ENCODE assay signal across 8 mouse cellular contexts in the genomic region with DNA sequence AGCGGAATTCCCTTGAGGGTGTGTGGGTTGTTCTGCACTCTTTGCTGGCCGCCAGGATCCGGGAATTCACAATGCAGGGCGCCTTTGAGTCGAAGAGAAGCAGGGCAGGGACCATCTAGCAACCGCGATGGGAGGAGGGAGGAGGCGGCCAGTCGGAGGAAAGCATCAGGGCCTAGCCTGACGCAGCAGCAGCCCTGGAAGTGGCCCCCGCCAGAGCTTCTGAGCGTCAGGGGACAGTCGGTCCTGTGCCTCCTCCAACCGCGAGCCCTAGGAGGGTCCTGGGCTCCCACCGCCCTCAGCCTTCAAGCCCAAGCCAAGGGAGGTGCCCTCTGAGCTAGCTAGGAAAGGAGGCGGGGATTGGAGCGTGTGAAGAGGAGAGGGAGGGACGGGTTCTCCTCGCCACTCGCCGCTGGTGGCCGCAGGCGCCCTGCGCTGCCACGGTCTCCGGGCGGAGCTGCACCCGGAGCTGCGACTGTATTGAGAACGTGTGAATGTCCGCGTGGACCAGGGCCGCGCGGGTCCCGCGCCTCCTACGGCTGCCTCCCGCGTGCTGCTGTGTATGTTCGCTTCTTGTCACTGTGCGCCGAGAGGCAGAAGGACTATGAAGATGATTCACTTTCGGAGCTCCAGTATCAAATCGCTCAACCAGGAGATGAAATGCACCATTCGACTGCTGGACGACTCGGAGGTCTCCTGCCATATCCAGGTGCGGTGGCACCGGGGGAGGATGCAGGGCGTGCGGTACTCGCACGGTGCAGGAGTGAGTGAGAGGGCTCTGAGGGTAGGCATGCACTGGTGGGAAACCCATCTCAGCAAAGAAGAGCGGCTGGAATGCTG. TPM values are rescaled to one million over a fixed set of nuclear protein-coding genes. Genes with fewer than 3 reads are reported as not detected.
DNase-seq lines count a peak whose midpoint lies in the region; ATAC-seq and TF ChIP-seq lines count a peak whose summit lies in the region.

A gene (plus strand): TSS at position 232 of the 837 bp plus-strand sequence.

- WGBS in lung, embryonic 15.5 days = under 1% methylated on average over 56 of the region's 56 CpGs
- WGBS in intestine, embryonic 14.5 days = under 1% methylated on average over 56 of the region's 56 CpGs
- WGBS in neural tube, embryonic 12.5 days = under 1% methylated on average over 56 of the region's 56 CpGs

- no peaks in the 10 kb centered on the region; the same call in 1 of the 2 replicates for H3K27me3 ChIP-seq in lung, embryonic 15.5 days
- peaks cover 16% of the 10 kb centered on the region; the same call in 1 of the 2 replicates for H3K27me3 ChIP-seq in intestine, embryonic 14.5 days (replicated peaks; ENCODE audit: control insufficient read depth, insufficient read depth, low read length)
- H3K27me3 ChIP-seq in neural tube, embryonic 12.5 days (replicated peaks) = no peaks in the 10 kb centered on the region

- no peak for TF ChIP-seq CTCF in cortical plate, adult 2 months (IDR thresholded peaks at IDR 0.05; ENCODE audit: extremely low read depth, insufficient read depth, low read length)

- peak; percentile 91 for ATAC-seq in lung, embryonic 15.5 days (ENCODE audit: borderline replicate concordance, extremely low read depth, low FRiP score, low TSS enrichment)
- ATAC-seq in intestine, embryonic 14.5 days (replicated peaks; ENCODE audit: low FRiP score, low TSS enrichment, low read depth) = peak; percentile 85
- peak; percentile 92 for ATAC-seq in neural tube, embryonic 12.5 days (ENCODE audit: low FRiP score, low read depth)

- H3K9me3 ChIP-seq in lung, embryonic 15.5 days = no peaks in the 10 kb centered on the region
- H3K9me3 ChIP-seq in intestine, embryonic 14.5 days (ENCODE audit: control insufficient read depth, low read length) = no peaks in the 10 kb centered on the region
- no peaks in the 10 kb centered on the region for H3K9me3 ChIP-seq in neural tube, embryonic 12.5 days

- H3K27ac ChIP-seq in lung, embryonic 15.5 days = no peak within 1 kb of the TSS
- peak within 1 kb of the TSS; percentile 85 for H3K27ac ChIP-seq in cortical plate, adult 2 months (ENCODE audit: insufficient read depth, low read length)
- H3K27ac ChIP-seq in intestine, embryonic 14.5 days (ENCODE audit: low read depth) = no peak within 1 kb of the TSS
- H3K27ac ChIP-seq in neural tube, embryonic 12.5 days = no peak within 1 kb of the TSS

- H3K36me3 ChIP-seq in lung, embryonic 15.5 days = no peaks in the 10 kb centered on the region
- no peaks in the 10 kb centered on the region for H3K36me3 ChIP-seq in intestine, embryonic 14.5 days (ENCODE audit: control insufficient read depth, insufficient read depth, low read length)
- no peaks in the 10 kb centered on the region for H3K36me3 ChIP-seq in neural tube, embryonic 12.5 days

- H3K9ac ChIP-seq in lung, embryonic 15.5 days = peak within 1 kb of the TSS; percentile 38; the same call in 1 of the 2 replicates
- peak within 1 kb of the TSS; percentile 40 for H3K9ac ChIP-seq in intestine, embryonic 14.5 days (ENCODE audit: low read length)
- peak within 1 kb of the TSS; percentile 70 for H3K9ac ChIP-seq in neural tube, embryonic 12.5 days

- H3K4me2 ChIP-seq in lung, embryonic 15.5 days = peak within 1 kb of the TSS; percentile 94
- peak within 1 kb of the TSS; percentile 93 for H3K4me2 ChIP-seq in intestine, embryonic 14.5 days (ENCODE audit: low read length)
- peak within 1 kb of the TSS; percentile 75 for H3K4me2 ChIP-seq in neural tube, embryonic 12.5 days (replicated peaks)

- intact Hi-C loops in left cerebral cortex, postnatal 4 days (cut with DNase I) = loop anchor here (10.0 kb wide), 1 partner anchor 409 kb away; a partner anchor contains a TSS

- no peak for DNase-seq in lung, postnatal 36 days
- DNase-seq in gastrocnemius, postnatal 10 days = peak; percentile 36
- peak; percentile 79 for DNase-seq in intestine, embryonic 14.5 days (ENCODE audit: low spot score)
- DNase-seq in left cerebral cortex, postnatal 4 days = peak; percentile 69
- DNase-seq in urinary bladder, postnatal 4 days (ENCODE audit: low spot score in 2 of 2) = peak; percentile 17 to 58

- H3K4me1 ChIP-seq in lung, embryonic 15.5 days = peaks cover 13% of the 10 kb centered on the region
- peaks cover 3% of the 10 kb centered on the region; the same call in 1 of the 2 replicates for H3K4me1 ChIP-seq in cortical plate, adult 2 months (ENCODE audit: control insufficient read depth, insufficient read depth, low read length)
- 0 out of 2 replicates have a peak, but pooled peaks cover 3% of the 10 kb centered on the region for H3K4me1 ChIP-seq in intestine, embryonic 14.5 days (replicated peaks; ENCODE audit: control insufficient read depth, insufficient read depth, low read length)
- H3K4me1 ChIP-seq in neural tube, embryonic 12.5 days = 0 out of 2 replicates have a peak, but pooled peaks cover 3% of the 10 kb centered on the region

- H3K4me3 ChIP-seq in lung, embryonic 15.5 days = peak within 1 kb of the TSS; percentile 52
- peak within 1 kb of the TSS; percentile 81 for H3K4me3 ChIP-seq in cortical plate, adult 2 months (ENCODE audit: insufficient read depth, low read length)
- peak within 1 kb of the TSS; percentile 48 for H3K4me3 ChIP-seq in intestine, embryonic 14.5 days (ENCODE audit: low read depth, low read length)
- H3K4me3 ChIP-seq in neural tube, embryonic 12.5 days = peak within 1 kb of the TSS; percentile 46

- peak; percentile 41 for TF ChIP-seq POLR2A in cortical plate, adult 2 months (IDR thresholded peaks at IDR 0.05; ENCODE audit: extremely low read depth, insufficient read depth, low read length)

RNA-seq across cellular contexts. Expression of the gene that starts here (rescaled TPM):
- polyA plus RNA-seq in lung, embryonic 15.5 days (2015; fragmentation: Nextera tagmentation; extraction: Ambion mirVana) = 0.77 and 0.83 TPM in 2 replicates
- 6.1 and 6.5 TPM in 2 replicates for polyA plus RNA-seq in cortical plate, adult 2 months (2012; rRNA removed)
- total RNA-seq in gastrocnemius, postnatal 10 days (2021) = 1 to 10 TPM; 2.4 to 2.9 TPM
- 0.50 and 0.87 TPM in 2 replicates for polyA plus RNA-seq in intestine, embryonic 14.5 days (2014; fragmentation: Nextera tagmentation; extraction: Ambion mirVana)
- 10 to 100 TPM; 40.3 to 46.3 TPM for total RNA-seq in left cerebral cortex, postnatal 4 days (2021)
- polyA plus RNA-seq in neural tube, embryonic 12.5 days (2016; fragmentation: Nextera tagmentation; extraction: Ambion mirVana) = 11.1 and 11.9 TPM in 2 replicates

Comparison
In these comparisons a context has a peak if more than half of its experiments do, and no peak if none do; other contexts are left out.
1. RNA of the gene that starts here (total RNA-seq): 40.3 to 46.3 TPM in left cerebral cortex, postnatal 4 days; 2.4 to 2.9 TPM in gastrocnemius, postnatal 10 days; every median in the first group is over 10 times any median in the second.
2. Peak in ATAC-seq, H3K4me3 ChIP-seq, H3K9ac ChIP-seq and H3K4me2 ChIP-seq in lung, embryonic 15.5 days; RNA of the gene not detected or under 1 TPM.
3. Peak in DNase-seq, ATAC-seq, H3K4me3 ChIP-seq, H3K9ac ChIP-seq and H3K4me2 ChIP-seq in intestine, embryonic 14.5 days; RNA of the gene not detected or under 1 TPM.
4. Peak in every context shown above with its lines, with median percentiles within 50 percentile points of each other: ATAC-seq, H3K4me2 ChIP-seq, H3K4me3 ChIP-seq and H3K9ac ChIP-seq.